Mouse (Mus musculus): ENCODE measurements at regions not wholly inside any gene's neighbourhood (a gene's known extent, or its start where the extent isn't known, plus 50 kb on each side); places are given as distances from the start of the nearest gene placed in this dataset.

GRCm38 (mm10) chr10:46905337-46905736 is 1327.7 kb downstream of the Hace1 start:
- no peak for DNase-seq (ENCODE audit: low read depth, low spot score)

DNA sequence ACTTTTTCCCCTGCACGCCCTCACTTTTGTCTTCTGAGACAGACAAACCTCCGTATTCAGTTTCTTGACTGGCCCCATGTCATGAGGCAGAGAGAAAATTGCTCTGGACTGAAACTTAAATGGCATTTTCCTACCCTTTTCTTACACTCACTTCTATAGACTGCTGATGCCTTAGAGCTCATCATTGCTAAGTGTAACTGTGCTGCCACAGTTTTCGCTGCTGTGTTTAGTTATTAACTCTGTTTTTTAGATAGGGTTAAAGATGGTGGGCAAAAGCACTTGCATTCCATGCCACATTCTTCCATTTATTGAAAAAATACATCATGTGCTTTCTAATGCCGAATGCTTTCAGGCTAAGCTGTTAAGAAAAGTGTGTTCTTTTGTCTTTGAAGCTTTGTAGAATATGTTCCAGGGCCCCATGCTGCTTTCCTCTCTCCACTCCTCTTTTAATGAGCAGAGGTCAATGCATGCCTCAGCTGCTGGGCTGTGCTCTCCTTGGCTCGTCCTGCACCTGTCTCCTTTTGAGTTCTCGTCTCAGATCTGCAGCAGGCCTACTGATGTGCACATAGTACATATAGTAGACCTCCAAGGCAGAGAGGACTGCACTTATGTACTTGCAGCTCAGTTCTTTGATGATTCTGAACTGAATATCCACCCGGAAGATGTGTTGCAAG is 1345.0 kb downstream of the Hace1 start:
- DNase-seq (ENCODE audit: low read depth, low spot score), result no peak

- peak; percentile 0 for DNase-seq (ENCODE audit: low read depth, low spot score)
Measured at GRCm38 (mm10) chr10:46934311-46934710, 1356.7 kb downstream of the Hace1 start.

GRCm38 (mm10) chr10:46936248-46936970 is 1358.8 kb downstream of the Hace1 start:
- DNase-seq (ENCODE audit: low read depth, low spot score), result no peak

DNA sequence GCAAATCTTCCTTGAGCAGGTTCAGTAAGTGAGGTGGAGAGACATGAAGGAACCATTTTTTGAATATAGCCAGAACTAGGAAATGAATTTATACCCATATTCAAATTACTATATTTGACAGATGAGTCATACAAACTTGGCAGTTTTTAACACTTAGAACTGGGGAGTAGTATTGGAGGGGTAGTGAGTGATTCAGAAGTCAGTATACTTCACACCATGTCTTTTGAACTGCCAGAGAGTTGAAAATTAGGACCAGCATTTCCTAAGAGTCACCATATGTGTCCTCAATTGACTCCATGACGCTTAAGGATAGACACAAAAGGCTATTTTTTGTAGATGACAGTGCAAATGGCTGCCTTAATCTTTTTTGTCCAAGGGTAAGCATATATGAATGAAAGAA is 1361.7 kb downstream of the Hace1 start:
- no peak for DNase-seq (ENCODE audit: low read depth, low spot score)

DNA sequence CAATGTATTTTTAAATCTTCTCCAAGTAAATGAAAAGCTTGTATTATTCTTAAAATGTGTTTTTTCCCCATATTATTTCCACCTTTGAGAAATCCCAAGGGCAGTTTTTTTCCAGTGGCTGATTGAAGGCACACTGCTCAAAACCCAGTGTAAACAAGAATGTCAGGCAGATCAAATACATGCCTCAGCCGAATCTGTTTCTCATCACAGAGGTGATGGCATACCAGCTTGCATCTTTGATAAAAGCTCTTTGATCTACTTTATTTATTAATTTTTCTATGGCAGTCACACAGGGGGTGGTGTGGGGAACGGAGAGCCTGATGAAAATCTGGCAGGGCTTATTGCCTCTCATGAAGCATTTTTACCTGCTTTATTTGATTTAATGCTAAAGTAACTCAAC is 1362.2 kb downstream of the Hace1 start:
- no peak for DNase-seq (ENCODE audit: low read depth, low spot score)

- no peak for DNase-seq (ENCODE audit: low read depth, low spot score)
Measured at GRCm38 (mm10) chr10:46952940-46953339, 1375.3 kb downstream of the Hace1 start.

DNA sequence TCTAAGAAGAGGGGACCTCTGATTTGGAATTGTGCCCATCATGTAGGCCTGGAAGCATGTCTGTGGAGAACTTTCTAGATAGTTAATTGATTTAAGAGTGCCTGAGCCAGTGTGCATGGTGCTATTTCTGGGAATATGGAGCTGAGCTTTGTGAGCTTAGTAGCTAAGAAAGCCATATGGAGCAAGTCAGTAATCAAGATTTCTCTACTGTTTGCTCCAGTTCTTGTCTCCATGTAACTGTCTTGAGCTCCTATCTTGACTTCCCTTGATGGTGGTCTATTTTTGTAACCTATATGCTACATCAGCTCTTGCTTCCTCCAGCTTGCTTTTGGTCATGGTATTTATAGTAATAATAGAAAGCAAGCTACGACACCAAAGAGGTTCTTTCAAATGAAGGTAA is 1377.1 kb downstream of the Hace1 start:
- no peak for DNase-seq (ENCODE audit: low read depth, low spot score)

DNA sequence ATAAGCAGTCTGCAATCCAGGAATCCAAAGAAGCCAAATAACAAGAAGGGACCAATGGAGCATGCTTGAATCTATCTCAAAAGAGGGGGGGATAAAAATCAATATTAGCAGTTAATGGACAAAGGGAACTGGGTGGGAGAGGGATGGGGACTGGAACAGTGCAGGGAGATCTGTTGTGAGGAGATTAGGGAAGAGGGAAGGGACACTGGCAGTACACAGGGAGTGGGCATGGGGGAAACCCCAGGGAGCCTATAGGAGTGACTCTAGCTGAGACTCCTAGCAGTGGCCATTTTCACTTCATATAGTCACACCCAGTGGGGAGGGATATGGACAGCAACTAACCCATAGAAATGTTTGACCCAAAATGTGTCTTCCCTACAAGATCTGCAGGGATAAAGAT is 1402.8 kb downstream of the Hace1 start:
- DNase-seq (ENCODE audit: low read depth, low spot score), result no peak

DNA sequence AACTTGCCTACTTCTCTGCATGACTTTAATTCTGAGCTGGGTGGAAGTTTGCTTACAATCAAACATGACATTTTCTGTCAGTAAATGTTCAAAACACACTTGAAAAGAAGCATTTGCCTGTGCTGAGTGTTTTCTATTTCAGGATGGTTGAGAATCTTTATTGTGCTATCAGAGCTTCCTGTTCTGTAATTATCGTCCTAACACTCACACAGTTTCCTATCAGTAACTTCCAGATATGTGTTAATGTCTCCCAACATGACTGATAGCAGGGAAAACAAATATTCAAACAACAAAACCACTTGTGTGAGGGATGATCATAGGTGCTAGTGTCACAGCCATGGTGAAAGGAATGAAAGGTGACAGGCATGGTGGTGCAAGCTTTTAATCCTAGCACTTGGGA is 1422.1 kb downstream of the Hace1 start:
- no peak for DNase-seq (ENCODE audit: low read depth, low spot score)

DNA sequence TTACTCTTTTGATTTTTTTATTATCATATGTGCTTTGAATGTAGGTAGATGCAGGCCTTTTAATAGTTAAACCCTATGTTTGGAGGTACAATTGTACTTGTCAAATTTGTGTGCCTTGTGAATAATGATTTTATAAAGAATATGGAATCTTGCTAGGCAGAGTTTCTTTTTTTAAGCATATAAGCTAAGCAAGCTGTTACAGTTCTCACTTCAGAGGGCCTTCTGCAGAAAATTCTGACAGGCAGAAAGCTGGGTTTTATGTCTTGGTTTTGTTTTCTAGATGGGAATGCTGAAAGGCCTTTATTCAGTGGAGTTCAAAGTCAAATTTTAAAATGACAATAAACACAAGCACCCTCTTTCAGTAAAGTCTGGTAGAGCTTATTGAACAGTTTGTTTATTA is 1451.1 kb downstream of the Hace1 start:
- DNase-seq (ENCODE audit: low read depth, low spot score), result no peak

- DNase-seq (ENCODE audit: low read depth, low spot score), result no peak
Measured at GRCm38 (mm10) chr10:47054672-47055071, 1477.0 kb downstream of the Hace1 start.

GRCm38 (mm10) chr10:47102551-47102950 is 1524.9 kb downstream of the Hace1 start:
- no peak for DNase-seq (ENCODE audit: low read depth, low spot score)

All from retina, adult 2 months (tissue).